Mouse (Mus musculus) mature B cell (primary cell): Measurements from ENCODE around the gene Krt2.

Experiments
- in situ Hi-C: fragments of 300-500 bp; cut with MboI; formaldehyde crosslinking; loops from 2 replicates; pipeline ENCODE4 v1.14.3; 2019

Krt2 gene

GRCm38 (mm10) chr15:101817875-101818274, at the start of gene Krt2:
TSS of gene Krt2 (minus strand) at chr15:101818169.
- in situ Hi-C loops: no loop called here

DNA sequence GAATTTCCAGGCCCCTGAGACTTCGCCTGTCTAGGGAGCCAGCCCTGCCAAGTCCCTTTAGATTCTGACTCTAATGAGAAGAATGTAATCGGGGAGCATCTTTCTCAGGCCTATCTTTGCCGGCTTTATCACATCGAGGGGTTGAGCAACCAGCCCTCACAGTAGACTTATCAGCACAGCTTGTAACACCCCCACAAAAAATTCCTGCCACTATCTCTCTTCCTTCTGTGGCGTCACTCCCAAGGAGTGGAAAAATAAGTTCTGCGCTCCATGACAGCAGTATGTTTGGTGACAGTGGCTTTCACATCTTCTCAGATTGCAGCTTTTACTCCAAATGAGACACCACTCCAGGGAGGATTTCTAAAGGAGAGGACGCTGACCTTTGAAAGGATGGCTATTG, 48.8 kb upstream of the Krt2 start:
- in situ Hi-C loops: no loop called here

DNA sequence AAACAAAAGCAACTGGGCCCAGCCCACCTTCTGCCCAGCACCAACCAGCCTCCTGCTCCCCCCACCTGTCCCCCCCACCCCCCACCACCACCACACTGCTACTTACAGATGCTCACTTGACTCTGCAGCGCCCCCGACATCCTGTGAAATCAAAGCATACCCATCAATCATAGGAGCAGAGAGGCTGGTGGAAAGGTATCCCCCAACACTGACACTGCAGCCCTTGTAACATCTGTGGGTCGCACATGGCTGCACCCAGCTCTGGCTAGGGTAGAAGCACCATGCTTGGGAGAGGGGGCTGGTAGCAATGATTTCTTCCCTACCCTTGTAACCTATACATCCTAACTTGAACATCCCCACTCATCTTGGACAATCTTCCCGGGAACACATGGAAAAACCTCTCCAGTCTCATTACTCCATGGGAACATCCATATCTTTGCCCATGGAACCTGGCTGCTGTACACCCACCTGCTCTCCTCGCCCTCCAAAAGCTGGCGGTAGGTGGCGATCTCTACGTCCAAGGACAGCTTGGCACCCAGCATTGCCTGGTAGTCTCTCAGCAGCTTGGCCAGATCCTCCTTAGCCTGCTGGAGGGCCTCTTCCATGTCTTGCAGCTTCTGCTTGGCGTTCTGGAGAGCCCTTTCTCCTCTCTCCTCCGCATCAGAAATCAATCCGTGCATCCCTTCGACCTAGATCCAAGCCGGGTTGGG, 42.6 kb upstream of the Krt2 start:
- in situ Hi-C loops: no loop called here

GRCm38 (mm10) chr15:101859735-101860170, 41.8 kb upstream of the Krt2 start:
- in situ Hi-C loops: no loop called here

- in situ Hi-C loops: no loop called here
These were observed 40.9 kb upstream of the Krt2 start for GRCm38 (mm10) chr15:101858673-101859425.

DNA sequence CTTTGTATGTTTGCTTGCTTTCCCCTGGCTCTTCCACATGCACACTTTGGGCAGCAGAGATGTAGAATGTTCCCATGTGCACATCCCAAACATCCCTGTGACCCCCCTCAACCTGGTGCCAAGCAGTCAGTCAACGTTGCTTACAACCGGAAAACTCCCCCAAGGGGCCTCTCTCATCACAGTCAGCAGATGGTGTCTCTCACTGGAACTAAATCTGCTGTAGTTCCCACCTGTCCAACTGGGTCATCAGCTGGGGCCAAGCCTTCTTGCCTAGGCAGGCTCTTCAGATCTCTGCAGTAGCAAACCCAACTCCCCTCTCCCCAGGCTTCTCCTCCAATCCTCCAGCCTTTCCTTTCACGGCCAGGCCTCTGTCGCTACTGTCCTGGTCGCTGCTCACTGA, 38.7 kb upstream of the Krt2 start:
- in situ Hi-C loops: no loop called here

DNA sequence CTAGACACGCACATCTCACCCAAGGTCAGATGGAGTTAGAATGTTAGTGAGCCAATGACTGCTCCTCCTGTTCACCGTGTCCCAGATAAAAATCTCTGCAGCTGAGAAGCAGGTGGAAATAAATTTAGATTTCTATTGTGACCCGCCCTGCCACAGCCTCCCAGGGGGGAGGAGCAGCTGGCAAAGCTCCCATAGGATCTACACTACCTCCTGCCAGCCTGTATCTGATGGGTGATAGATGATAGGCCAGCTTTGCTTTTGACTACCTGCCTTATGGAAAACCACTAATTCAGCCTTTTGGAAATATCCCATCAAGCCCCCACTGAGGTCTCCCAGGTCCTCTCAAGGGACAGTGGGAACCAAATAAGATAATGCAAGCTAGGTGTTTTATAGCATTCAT, 37.8 kb upstream of the Krt2 start:
- in situ Hi-C loops: no loop called here

- in situ Hi-C loops: no loop called here
These were observed 36.3 kb upstream of the Krt2 start for GRCm38 (mm10) chr15:101854294-101854693.

- in situ Hi-C loops: no loop called here
These were observed 34.6 kb upstream of the Krt2 start for GRCm38 (mm10) chr15:101852571-101852970.

DNA sequence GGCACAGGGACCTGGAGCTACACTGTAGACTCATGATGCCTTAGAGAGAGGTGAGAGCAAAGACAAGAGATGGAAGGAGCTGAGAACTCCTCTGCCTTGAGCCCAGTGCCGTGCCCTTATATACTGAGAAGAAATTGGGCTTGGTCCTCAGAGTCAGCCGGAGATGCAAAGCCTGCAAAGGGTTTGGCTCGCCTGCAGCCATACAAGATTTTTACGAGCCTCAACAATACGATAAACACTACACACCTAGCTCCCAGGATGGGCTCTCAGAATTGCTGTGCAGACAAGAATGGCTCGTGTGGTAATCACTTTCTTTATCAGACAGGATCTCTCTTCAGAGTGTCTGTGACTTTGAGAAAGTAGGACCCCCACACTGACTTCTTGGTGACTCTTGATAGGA, 32.7 kb upstream of the Krt2 start, which contains the start of gene Krt1:
Gene Krt1, minus strand, starts transcription at position 101 of the 400 bp plus-strand sequence.
- in situ Hi-C loops: no loop called here

DNA sequence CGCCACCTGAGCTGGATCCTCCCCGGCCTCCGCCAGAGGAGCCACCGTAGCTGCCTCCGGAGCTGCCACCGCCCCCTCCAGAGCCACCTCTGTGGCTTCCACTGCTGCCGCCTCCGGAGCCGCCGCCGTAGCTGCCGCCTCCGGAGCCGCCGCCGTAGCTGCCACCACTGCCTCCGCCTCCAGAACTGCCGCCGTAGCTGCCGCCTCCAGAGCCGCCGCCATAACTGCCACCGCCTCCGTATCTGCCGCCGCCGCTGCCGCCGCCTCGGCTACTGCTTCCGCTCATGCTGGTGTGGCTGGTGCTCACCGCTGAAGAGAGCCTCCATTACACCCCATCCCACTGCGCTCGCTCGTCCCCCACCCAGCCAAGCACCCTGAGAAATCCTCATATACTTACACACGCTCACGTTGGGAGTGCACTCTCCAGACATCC, 28.0 kb upstream of the Krt2 start:
- in situ Hi-C loops: no loop called here

- in situ Hi-C loops: no loop called here
These were observed 25.2 kb upstream of the Krt2 start for GRCm38 (mm10) chr15:101843192-101843591.

DNA sequence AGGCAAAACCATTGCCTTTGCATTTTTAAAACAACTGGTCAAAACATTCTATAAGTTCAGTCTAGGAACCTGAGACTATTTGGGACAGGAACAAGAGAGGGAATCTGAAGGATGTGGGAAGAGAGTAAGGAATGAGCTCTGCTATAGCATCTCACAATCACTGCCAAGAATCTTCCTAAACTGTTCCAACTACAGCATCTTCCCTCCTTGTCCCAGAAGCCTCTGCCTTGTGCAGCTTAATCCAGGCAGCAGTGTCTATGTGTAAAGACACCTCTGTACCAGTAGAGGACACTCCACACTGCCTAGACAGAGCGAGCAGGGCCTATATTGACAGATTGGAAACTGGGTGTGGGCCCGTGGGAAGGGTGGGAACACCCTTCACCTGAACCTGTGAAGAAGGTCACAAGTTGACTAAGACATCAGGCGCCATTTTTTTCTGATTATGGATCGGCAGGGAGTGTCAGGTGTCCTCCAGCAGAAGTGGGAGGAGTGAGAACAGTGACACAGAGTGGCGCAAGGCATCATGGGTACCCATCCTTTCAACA, 16.9 kb upstream of the Krt2 start:
- in situ Hi-C loops: no loop called here

DNA sequence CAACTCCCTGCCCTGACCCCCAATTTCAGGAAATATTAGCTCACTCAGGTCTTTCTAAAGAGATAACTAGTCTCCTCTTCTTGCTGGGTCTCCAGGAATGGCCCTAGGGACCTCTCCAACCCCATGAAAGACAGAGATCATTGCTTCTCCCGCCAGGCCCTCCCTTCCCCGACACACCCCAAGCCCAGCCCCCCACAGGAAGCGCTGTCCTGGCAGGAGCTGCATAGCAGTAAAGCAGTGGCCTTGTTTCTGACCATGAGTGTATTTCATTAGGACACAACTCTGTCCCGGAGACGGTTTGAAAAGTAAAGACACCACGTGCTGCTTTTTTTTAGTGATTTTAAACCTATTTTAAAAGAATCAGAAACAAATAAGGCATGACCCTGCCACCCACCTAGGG, 15.2 kb upstream of the Krt2 start:
- in situ Hi-C loops: no loop called here

DNA sequence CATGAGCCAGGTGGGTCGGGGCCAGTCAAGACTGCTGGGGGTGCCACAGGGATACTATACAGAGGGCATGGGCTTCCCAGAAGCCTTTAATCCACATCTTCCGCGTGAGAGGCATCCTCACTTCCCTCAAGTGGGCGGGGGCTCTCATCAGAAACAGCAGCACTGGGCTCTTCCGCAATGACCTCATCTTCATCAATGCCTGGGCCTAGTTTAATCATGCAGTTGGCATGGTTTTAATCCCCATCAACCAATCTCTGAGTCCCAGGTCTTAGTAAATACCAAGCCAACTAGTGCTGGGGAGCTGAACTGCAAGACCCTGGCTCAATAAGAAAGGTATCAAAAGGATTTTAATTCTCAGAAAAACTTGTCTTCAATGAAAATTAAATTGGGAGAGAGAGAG, 11.5 kb upstream of the Krt2 start:
- in situ Hi-C loops: no loop called here

DNA sequence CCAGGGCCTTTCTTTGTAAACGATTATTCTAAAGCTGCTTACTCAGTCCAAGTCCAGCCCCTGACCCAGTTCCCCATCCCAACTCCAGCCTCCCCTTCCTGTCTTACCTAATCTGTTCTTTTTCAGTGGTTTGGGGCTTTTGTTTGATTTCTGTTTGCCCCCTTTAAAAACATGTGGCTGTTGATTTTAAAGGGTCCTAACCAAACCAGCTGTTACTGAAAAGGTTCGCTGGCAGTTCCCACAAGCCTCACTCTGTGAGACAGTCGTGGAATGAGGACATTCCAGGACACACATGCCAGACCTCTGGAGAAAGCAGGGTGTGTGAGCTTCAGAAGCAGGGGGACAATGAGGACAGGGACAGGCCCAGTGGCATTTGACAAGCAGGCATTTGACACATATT, 3.8 kb upstream of the Krt2 start:
- in situ Hi-C loops: no loop called here

DNA sequence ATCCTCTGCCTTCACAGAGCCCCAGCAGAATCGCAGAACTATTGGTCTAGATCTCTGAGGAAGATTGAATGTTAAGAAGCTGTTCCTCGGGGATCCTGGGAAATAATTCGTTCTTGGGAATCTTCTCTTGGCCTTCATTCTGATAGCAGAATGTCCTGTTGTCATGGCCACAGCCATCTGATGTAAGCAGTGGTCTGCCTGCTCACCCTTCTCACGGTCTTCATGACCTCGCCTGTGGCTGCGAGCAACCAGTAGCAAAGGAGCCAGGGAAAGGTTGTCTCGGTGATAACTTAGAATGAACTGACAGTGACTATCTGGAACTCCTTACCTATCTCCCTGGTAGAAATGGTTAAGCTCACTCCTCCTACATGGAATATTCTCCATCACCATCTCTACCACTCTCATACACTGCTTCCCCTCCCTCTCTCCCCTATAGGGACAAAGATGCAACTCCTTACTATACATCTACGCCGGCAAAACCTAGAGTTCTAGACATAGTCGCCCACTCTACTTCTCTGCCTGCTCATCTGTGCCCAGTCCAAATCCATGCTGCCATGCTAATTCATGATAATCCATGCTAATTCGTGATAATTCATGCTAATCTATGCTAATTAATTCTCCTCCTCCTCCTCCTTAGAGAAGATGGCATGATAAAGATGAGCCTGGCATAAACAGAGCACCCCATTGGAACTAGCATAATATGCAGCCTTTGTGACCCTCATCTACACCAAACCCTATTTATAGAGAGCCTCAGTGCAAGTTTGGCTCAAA, 14.7 kb downstream of the Krt2 start:
- in situ Hi-C loops: no loop called here

- in situ Hi-C loops: no loop called here
These were observed 15.6 kb downstream of the Krt2 start, which contains the start of gene Krt73 for GRCm38 (mm10) chr15:101802296-101802835. TSS of gene Krt73 (minus strand) at chr15:101802346.

GRCm38 (mm10) chr15:101790867-101791266, 27.1 kb downstream of the Krt2 start:
- in situ Hi-C loops: no loop called here

- in situ Hi-C loops: no loop called here
These were observed 31.6 kb downstream of the Krt2 start, which contains the start of gene Krt72 for GRCm38 (mm10) chr15:101786360-101786759. TSS of gene Krt72 (minus strand) at chr15:101786460.

- in situ Hi-C loops: no loop called here
These were observed 44.5 kb downstream of the Krt2 start for GRCm38 (mm10) chr15:101773420-101773819.

DNA sequence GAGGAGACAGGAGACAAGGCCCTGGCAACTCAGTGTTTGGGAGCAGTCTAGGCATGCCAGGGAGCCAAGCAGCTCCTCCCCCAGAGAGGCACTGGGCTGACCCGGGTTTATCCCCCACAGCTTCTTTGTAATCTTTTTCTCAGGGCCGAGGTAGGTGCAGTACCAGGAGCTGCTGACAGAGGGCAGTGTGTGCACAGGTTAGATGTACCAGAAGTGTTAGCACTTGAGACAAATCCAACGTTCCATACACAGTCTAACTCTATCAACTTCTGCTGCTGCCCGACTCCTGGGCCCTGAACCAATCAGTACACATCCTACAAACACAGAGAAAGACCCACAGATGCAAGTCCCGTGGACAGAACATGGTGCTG, 45.3 kb downstream of the Krt2 start:
- in situ Hi-C loops: no loop called here
